Mouse (Mus musculus) spleen, adult 2 months (tissue): ENCODE data around the gene Rnf20.

Experiments used
- CTCF ChIP-seq: fragments of 200-500 bp; IDR thresholded peaks from 2 replicates; pipeline ENCODE4 v1.5.1; 2011; ENCODE audit warnings: mild to moderate bottlenecking, inconsistent platforms; ENCODE audit not compliant: insufficient read depth, insufficient read length, insufficient replicate concordance; ENCODE audit errors: extremely low read depth
- POLR2A ChIP-seq: fragments of 200-500 bp; IDR thresholded peaks from 2 replicates; pipeline ENCODE4 v1.6.1; 2011; ENCODE audit warnings: low read depth, low read length, inconsistent platforms

GRCm38 (mm10) chr4:49681812-49682211 lies 50.0 kb downstream of the Rnf20 start, which contains the start of gene Ppp3r2:
- TF ChIP-seq POLR2A (no peak), CTCF (no peak)
